Mouse (Mus musculus): ENCODE data around the gene Slc7a3. TPM values are rescaled to one million over a fixed set of nuclear protein-coding genes. Genes with fewer than 3 reads are reported as not detected.

The Slc7a3 gene
- total and polyA plus RNA-seq, 2 experiments from 2014 or later: 18.3 to 22.7 TPM

GRCm38 (mm10) chrX:101084192-101084591 is 1.6 kb downstream of the Slc7a3 start:
- no peaks in the 10 kb centered on the region for H3K36me3 ChIP-seq (ENCODE audit: insufficient read depth)
- H3K4me3 ChIP-seq (ENCODE audit: low read depth, low read length): no peak overlapping the region
- TF ChIP-seq CTCF (IDR thresholded peaks at IDR 0.05; ENCODE audit: low read depth): no peak
- ATAC-seq: no peak
- 0 out of 2 replicates have a peak overlapping the region, but pooled peaks have one; percentile 49 for H3K4me2 ChIP-seq (ENCODE audit: low read depth)
- H3K9ac ChIP-seq: no peak overlapping the region
- H3K27ac ChIP-seq (ENCODE audit: low read depth, low read length): no peak overlapping the region
- H3K4me1 ChIP-seq (ENCODE audit: insufficient read depth): no peaks in the 10 kb centered on the region
- WGBS: 69% methylated on average over 2 of the region's 2 CpGs
- H3K9me3 ChIP-seq (ENCODE audit: low read length): no peaks in the 10 kb centered on the region
- no peak for DNase-seq
- no peaks in the 10 kb centered on the region for H3K27me3 ChIP-seq (ENCODE audit: insufficient read depth, low read length)

GRCm38 (mm10) chrX:101065245-101065644 is 20.6 kb downstream of the Slc7a3 start:
- Histone ChIP-seq H3K9me3 (ENCODE audit: low read length) (no peaks in the 10 kb centered on the region), H3K27me3 (ENCODE audit: insufficient read depth, low read length) (no peaks in the 10 kb centered on the region), H3K4me3 (ENCODE audit: low read depth, low read length) (no peak overlapping the region), H3K4me2 (ENCODE audit: low read depth) (no peak overlapping the region), H3K36me3 (ENCODE audit: insufficient read depth) (no peaks in the 10 kb centered on the region), H3K27ac (ENCODE audit: low read depth, low read length) (no peak overlapping the region), H3K9ac (no peak overlapping the region), H3K4me1 (ENCODE audit: insufficient read depth) (no peaks in the 10 kb centered on the region)
- no peak; the same call in 1 of the 2 replicates for ATAC-seq
- WGBS: 52% methylated on average over 1 of the region's 1 CpGs
- DNase-seq: peak; percentile 25
- no peak for TF ChIP-seq CTCF (IDR thresholded peaks at IDR 0.05; ENCODE audit: low read depth)

DNA sequence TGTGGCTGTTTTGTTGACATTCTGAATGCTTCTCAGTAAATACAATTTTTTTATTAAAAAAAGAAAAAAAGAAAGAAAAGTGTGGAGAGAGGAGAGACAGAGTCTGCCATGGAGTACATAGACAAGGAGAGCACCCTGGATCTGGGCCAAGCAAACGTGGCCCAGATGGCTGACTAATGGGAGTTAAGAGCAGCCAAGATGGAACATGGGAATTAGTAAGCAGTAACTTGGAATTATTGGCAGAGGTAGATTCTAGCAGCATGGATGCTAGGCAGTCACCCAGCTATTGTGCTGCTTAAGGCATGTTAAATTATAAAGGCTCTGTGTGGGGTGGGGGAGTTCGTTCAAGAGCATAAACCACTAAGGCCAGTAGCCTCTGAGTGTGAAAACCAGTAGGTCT is 22.3 kb downstream of the Slc7a3 start:
- no peak overlapping the region for H3K4me3 ChIP-seq (ENCODE audit: low read depth, low read length)
- 42% methylated on average over 2 of the region's 2 CpGs for WGBS

GRCm38 (mm10) chrX:101059541-101059940 is 26.3 kb downstream of the Slc7a3 start, which contains the start of gene Tex11:
Gene Tex11 (minus strand): TSS chrX:101059667.
- no peak within 1 kb of the TSS for H3K9ac ChIP-seq
- no peak for TF ChIP-seq CTCF (IDR thresholded peaks at IDR 0.05; ENCODE audit: low read depth)
- 92% methylated on average over 31 of the region's 31 CpGs for WGBS
- no peaks in the 10 kb centered on the region for H3K36me3 ChIP-seq (ENCODE audit: insufficient read depth)
- no peaks in the 10 kb centered on the region for H3K4me1 ChIP-seq (ENCODE audit: insufficient read depth)
- H3K27ac ChIP-seq (ENCODE audit: low read depth, low read length): no peak within 1 kb of the TSS
- ATAC-seq: no peak
- DNase-seq: no peak
- H3K4me3 ChIP-seq (ENCODE audit: low read depth, low read length): no peak within 1 kb of the TSS
- H3K9me3 ChIP-seq (ENCODE audit: low read length): no peaks in the 10 kb centered on the region
- no peak within 1 kb of the TSS for H3K4me2 ChIP-seq (ENCODE audit: low read depth)
- H3K27me3 ChIP-seq (ENCODE audit: insufficient read depth, low read length): no peaks in the 10 kb centered on the region

More for the DNA sequence above, 22.3 kb downstream of the Slc7a3 start:
- no peaks in the 10 kb centered on the region for H3K4me1 ChIP-seq (ENCODE audit: insufficient read depth)
- H3K27me3 ChIP-seq (ENCODE audit: insufficient read depth, low read length): no peaks in the 10 kb centered on the region
- no peak for TF ChIP-seq CTCF (IDR thresholded peaks at IDR 0.05; ENCODE audit: low read depth)
- DNase-seq: peak; percentile 66
- peak; percentile 71 for ATAC-seq
- no peak overlapping the region for H3K4me2 ChIP-seq (ENCODE audit: low read depth)
- H3K36me3 ChIP-seq (ENCODE audit: insufficient read depth): no peaks in the 10 kb centered on the region
- H3K9ac ChIP-seq: no peak overlapping the region
- no peak overlapping the region for H3K27ac ChIP-seq (ENCODE audit: low read depth, low read length)
- no peaks in the 10 kb centered on the region for H3K9me3 ChIP-seq (ENCODE audit: low read length)

Other genes starting within 250 kb of the Slc7a3 start
- 0.15 and 0.24 TPM in 2 replicates for gene Tex11, start 26.4 kb downstream of the Slc7a3 start, total RNA-seq (2014; rRNA removed)
- 0.05 and 0.11 TPM in 2 replicates for gene Tex11, start 26.4 kb downstream of the Slc7a3 start, polyA plus RNA-seq (2015; fragmentation: Nextera tagmentation; extraction: Ambion mirVana)
- 52.4 and 52.7 TPM in 2 replicates for gene Snx12, start 136.5 kb upstream of the Slc7a3 start, total RNA-seq (2014; rRNA removed)
- gene Snx12, start 136.5 kb upstream of the Slc7a3 start, polyA plus RNA-seq (2015; fragmentation: Nextera tagmentation; extraction: Ambion mirVana): 41.4 and 42.8 TPM in 2 replicates
- gene Foxo4, start 168.5 kb upstream of the Slc7a3 start, total RNA-seq (2014; rRNA removed): 6.8 and 8.7 TPM in 2 replicates
- gene Foxo4, start 168.5 kb upstream of the Slc7a3 start, polyA plus RNA-seq (2015; fragmentation: Nextera tagmentation; extraction: Ambion mirVana): 0.65 and 0.75 TPM in 2 replicates
- gene Gm614, start 178.0 kb upstream of the Slc7a3 start, total RNA-seq (2014; rRNA removed): 0.52 TPM in 1 of 2 replicates, not detected in the other
- gene Gm614, start 178.0 kb upstream of the Slc7a3 start, polyA plus RNA-seq (2015; fragmentation: Nextera tagmentation; extraction: Ambion mirVana): not detected in 2 replicates
- 1.2 and 2.6 TPM in 2 replicates for gene Il2rg, start 182.2 kb upstream of the Slc7a3 start, total RNA-seq (2014; rRNA removed)
- gene Il2rg, start 182.2 kb upstream of the Slc7a3 start, polyA plus RNA-seq (2015; fragmentation: Nextera tagmentation; extraction: Ambion mirVana): 4.2 and 4.5 TPM in 2 replicates
- gene Gm20489, start 183.0 kb upstream of the Slc7a3 start, total RNA-seq (2014; rRNA removed): not detected in 2 replicates
- gene Gm20489, start 183.0 kb upstream of the Slc7a3 start, polyA plus RNA-seq (2015; fragmentation: Nextera tagmentation; extraction: Ambion mirVana): not detected in 2 replicates
- gene Med12, start 188.0 kb upstream of the Slc7a3 start, total RNA-seq (2014; rRNA removed): 22.0 and 35.7 TPM in 2 replicates
- gene Med12, start 188.0 kb upstream of the Slc7a3 start, polyA plus RNA-seq (2015; fragmentation: Nextera tagmentation; extraction: Ambion mirVana): 7.3 and 14.4 TPM in 2 replicates
- gene Nlgn3, start 213.1 kb upstream of the Slc7a3 start, total RNA-seq (2014; rRNA removed): 114 and 158 TPM in 2 replicates
- 65.5 and 81.1 TPM in 2 replicates for gene Nlgn3, start 213.1 kb upstream of the Slc7a3 start, polyA plus RNA-seq (2015; fragmentation: Nextera tagmentation; extraction: Ambion mirVana)

All from forebrain, postnatal 0 days (tissue).